Mouse (Mus musculus) liver, embryonic 12.5 days (tissue): Measurements from ENCODE around the gene Slc12a7. TPM values are rescaled to one million over a fixed set of nuclear protein-coding genes. Genes with fewer than 3 reads are reported as not detected.
"Not testable (repeated sequence)": the region's sequence is repeated elsewhere in the genome, so short reads cannot be mapped to it uniquely, and the experiment has no call there.

Source experiments
- ATAC-seq: fragments of 200-750 bp; cut with Nextera tagmentation; 2 replicates; pipeline ENCODE4 v1.8.0; 2017; ENCODE audit warnings: moderate number of reproducible peaks, mild to moderate bottlenecking, moderate library complexity
- H3K27ac ChIP-seq: fragments of 300-500 bp; sonication (generic); 2 replicates; pipeline ENCODE4 v1.5.1; 2016; ENCODE audit warnings: mild to moderate bottlenecking
- H3K27me3 ChIP-seq: fragments of 300-500 bp; sonication (generic); replicated peaks from 2 replicates; pipeline ENCODE4 v1.6.1; 2016; ENCODE audit warnings: mild to moderate bottlenecking, moderate library complexity
- H3K36me3 ChIP-seq: fragments of 300-500 bp; sonication (generic); 2 replicates; pipeline ENCODE4 v1.6.1; 2016; ENCODE audit warnings: mild to moderate bottlenecking, moderate library complexity
- H3K4me1 ChIP-seq: fragments of 300-500 bp; sonication (generic); 2 replicates; pipeline ENCODE4 v1.6.1; 2016
- H3K4me2 ChIP-seq: fragments of 300-500 bp; sonication (generic); 2 replicates; pipeline ENCODE4 v1.6.1; 2016; ENCODE audit warnings: mild to moderate bottlenecking, moderate library complexity
- H3K4me3 ChIP-seq: fragments of 300-500 bp; sonication (generic); 2 replicates; pipeline ENCODE4 v1.5.1; 2016; ENCODE audit warnings: mild to moderate bottlenecking, moderate library complexity
- H3K9ac ChIP-seq: fragments of 300-500 bp; sonication (generic); 2 replicates; pipeline ENCODE4 v1.6.1; 2016; ENCODE audit warnings: mild to moderate bottlenecking, moderate library complexity
- H3K9me3 ChIP-seq: fragments of 300-500 bp; sonication (generic); replicated peaks from 2 replicates; pipeline ENCODE4 v1.6.1; 2016; ENCODE audit warnings: mild to moderate bottlenecking, moderate library complexity
- WGBS: fragments of 180-500 bp; shearing (Covaris S2); methylation state at CpG from one replicate; pipeline ENCODE4 v1.1.7; 2016; ENCODE audit not compliant: insufficient replicate concordance; 5-methylcytosine and 5-hydroxymethylcytosine counted together
- polyA plus RNA-seq: library from polyadenylated mRNA; unstranded; fragments of >200 nt; fragmentation: Nextera tagmentation; extraction: Ambion mirVana; gene quantifications from 2 replicates; pipeline ENCODE4 v1.2.1, GENCODE M21; 2016

Slc12a7 gene
- polyA plus RNA-seq, 1 experiment from 2014 or later: 11.1 TPM

DNA sequence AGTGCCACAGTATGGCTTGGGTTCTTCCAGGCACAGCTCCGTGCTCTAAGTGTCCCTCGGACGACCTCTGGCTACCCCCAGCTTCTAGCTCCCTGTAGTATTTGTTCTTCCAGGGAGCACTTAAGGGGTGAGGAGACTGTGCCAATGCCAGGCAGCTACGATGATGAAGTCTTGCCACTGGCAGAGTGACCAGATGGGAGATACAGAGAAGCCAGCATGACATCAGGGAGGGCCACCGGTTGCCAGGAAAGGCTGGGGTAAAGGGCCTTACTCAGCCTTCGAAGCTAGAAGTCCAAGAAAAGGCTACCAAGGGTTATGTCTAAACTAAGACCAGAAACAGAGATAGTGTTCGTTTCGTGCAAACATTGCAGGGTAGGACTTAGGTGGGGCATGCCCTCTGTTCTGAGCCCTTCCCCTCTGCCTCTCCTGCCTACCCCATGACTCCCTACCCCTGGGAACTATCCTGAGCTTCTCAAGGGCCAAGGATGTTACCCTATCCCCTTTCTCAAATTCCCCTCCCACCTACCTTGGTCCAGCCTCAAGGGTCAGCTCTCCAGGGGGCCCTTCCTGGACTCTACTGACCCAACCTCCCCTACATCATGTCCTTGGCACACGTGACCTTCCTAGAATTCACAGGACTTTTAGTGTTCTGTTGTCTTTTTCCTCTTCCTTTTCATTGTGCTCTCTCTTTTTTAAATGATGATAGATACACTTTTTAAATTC, 31.6 kb upstream of the Slc12a7 start:
- Histone ChIP-seq H3K4me1 (no peaks in the 10 kb centered on the region), H3K4me3 (no peak overlapping the region), H3K36me3 (no peaks in the 10 kb centered on the region), H3K9ac (no peak overlapping the region), H3K27me3 (no peaks in the 10 kb centered on the region), H3K27ac (no peak overlapping the region), H3K9me3 (no peaks in the 10 kb centered on the region), H3K4me2 (no peak overlapping the region)
- ATAC-seq: no peak
- 67% methylated on average over 9 of the region's 9 CpGs for WGBS

DNA sequence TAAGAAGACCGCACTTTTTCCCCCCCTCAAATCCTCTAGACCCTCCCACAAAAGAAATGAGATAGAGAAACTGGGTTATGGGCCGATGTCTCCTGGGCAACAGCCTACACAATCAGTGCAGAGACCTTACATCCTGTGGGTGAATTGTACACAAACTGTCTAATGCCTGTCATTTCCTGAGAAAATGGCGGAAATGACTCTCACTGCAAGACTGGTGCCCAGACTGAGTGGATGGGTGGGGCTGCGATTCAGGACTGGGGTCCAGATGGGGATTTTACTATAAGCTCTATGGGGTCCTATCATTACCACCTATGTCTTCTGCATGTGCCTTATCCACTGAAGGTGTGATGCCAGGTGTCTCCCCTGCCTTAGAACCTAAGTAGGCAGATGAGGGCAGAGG, 30.1 kb upstream of the Slc12a7 start:
- Histone ChIP-seq H3K4me1 (no peaks in the 10 kb centered on the region), H3K4me2 (no peak overlapping the region), H3K9me3 (no peaks in the 10 kb centered on the region), H3K27ac (no peak overlapping the region), H3K9ac (no peak overlapping the region), H3K27me3 (no peaks in the 10 kb centered on the region), H3K4me3 (no peak overlapping the region), H3K36me3 (no peaks in the 10 kb centered on the region)
- ATAC-seq: no peak
- WGBS: 66% methylated on average over 4 of the region's 4 CpGs

- ATAC-seq, H3K4me3 ChIP-seq, H3K9me3 ChIP-seq, H3K4me2 ChIP-seq, H3K27ac ChIP-seq, H3K4me1 ChIP-seq, H3K9ac ChIP-seq, H3K27me3 ChIP-seq, H3K36me3 ChIP-seq: not testable (repeated sequence)
- 38% methylated on average over 4 of the region's 4 CpGs for WGBS
These were observed 29.4 kb upstream of the Slc12a7 start for GRCm38 (mm10) chr13:73703486-73703885.

DNA sequence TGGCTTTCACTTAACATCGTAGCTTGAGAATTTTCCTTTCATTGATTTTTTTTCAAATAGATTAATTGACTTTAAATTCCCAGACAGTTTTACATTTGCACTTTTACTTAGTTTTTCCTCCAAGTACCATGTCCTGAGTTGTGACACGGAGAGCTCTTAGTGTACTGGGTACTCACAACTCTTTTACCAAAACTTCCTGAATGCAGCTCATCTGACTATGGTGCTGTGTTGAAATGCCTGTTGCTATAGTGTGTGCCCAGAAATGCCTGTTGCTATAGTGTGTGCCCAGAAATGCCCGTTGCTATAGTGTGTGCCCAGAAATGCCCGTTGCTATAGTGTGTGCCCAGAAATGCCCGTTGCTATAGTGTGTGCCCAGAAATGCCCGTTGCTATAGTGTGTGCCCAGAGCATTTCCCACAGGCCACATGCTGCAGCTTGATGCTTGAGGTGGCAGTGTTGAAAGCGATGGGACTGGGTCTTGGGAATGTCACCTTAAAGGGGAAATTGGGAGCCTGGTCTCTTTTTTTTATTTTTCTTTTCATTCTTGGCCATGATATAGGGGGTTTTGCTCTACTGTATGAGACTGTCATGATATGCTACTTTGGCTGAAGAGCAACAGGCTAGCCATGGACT, 28.1 kb upstream of the Slc12a7 start, which contains the start of gene Slc6a19:
Slc6a19 (minus strand) TSS at position 172 of the 632 bp plus-strand sequence.
- 65% methylated on average over 7 of the region's 7 CpGs for WGBS
- H3K9ac ChIP-seq: no peak within 1 kb of the TSS
- H3K36me3 ChIP-seq: no peaks in the 10 kb centered on the region
- no peak within 1 kb of the TSS for H3K4me2 ChIP-seq
- H3K27me3 ChIP-seq: peaks cover under 1% of the 10 kb centered on the region; the same call in 1 of the 2 replicates
- no peak for ATAC-seq
- no peaks in the 10 kb centered on the region for H3K4me1 ChIP-seq
- no peak within 1 kb of the TSS for H3K27ac ChIP-seq
- no peak within 1 kb of the TSS for H3K4me3 ChIP-seq
- H3K9me3 ChIP-seq: no peaks in the 10 kb centered on the region

- H3K27me3 ChIP-seq: peaks cover 4% of the 10 kb centered on the region; the same call in 1 of the 2 replicates
- WGBS: 39% methylated on average over 6 of the region's 6 CpGs
- no peak overlapping the region for H3K4me2 ChIP-seq
- H3K4me1 ChIP-seq: no peaks in the 10 kb centered on the region
- H3K36me3 ChIP-seq: no peaks in the 10 kb centered on the region
- no peaks in the 10 kb centered on the region for H3K9me3 ChIP-seq
- H3K9ac ChIP-seq: no peak overlapping the region
- no peak for ATAC-seq
- no peak overlapping the region for H3K27ac ChIP-seq
- no peak overlapping the region for H3K4me3 ChIP-seq
These were observed 23.4 kb upstream of the Slc12a7 start for GRCm38 (mm10) chr13:73709491-73709890.

DNA sequence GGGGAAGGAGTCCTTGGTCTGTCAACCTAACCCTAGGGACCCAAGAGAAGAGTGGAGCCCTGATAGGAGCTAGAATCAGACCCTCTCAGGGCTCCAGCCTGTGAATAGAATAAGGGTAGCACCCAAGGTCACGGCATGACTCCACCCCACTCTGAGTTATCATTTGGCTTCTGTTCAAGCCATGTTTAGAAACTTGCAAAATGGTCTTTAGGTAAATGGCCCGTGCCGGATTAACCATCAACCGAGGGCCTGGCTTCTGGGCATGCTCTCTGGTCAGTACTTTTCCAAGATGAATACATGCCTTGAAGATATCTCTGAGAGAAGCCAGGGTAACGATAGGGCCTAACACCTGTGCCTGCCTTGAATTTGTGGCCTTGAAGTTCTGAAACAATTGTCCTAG, 21.7 kb upstream of the Slc12a7 start:
- Histone ChIP-seq H3K9me3 (no peaks in the 10 kb centered on the region), H3K4me2 (no peak overlapping the region), H3K27me3 (peaks cover 4% of the 10 kb centered on the region; the same call in 1 of the 2 replicates), H3K4me1 (no peaks in the 10 kb centered on the region), H3K4me3 (no peak overlapping the region), H3K27ac (no peak overlapping the region), H3K36me3 (no peaks in the 10 kb centered on the region), H3K9ac (no peak overlapping the region)
- no peak for ATAC-seq
- 76% methylated on average over 5 of the region's 5 CpGs for WGBS

- H3K9me3 ChIP-seq: no peaks in the 10 kb centered on the region
- no peak overlapping the region for H3K27ac ChIP-seq
- ATAC-seq: no peak
- no peak overlapping the region for H3K9ac ChIP-seq
- no peak overlapping the region for H3K4me3 ChIP-seq
- H3K36me3 ChIP-seq: no peaks in the 10 kb centered on the region
- 69% methylated on average over 5 of the region's 5 CpGs for WGBS
- no peaks in the 10 kb centered on the region for H3K4me1 ChIP-seq
- H3K4me2 ChIP-seq: no peak overlapping the region
- peaks cover 4% of the 10 kb centered on the region; the same call in 1 of the 2 replicates for H3K27me3 ChIP-seq
These were observed 21.1 kb upstream of the Slc12a7 start for GRCm38 (mm10) chr13:73711803-73712202.

- Histone ChIP-seq H3K27ac (no peak overlapping the region), H3K27me3 (peaks cover 4% of the 10 kb centered on the region; the same call in 1 of the 2 replicates), H3K4me1 (no peaks in the 10 kb centered on the region), H3K4me2 (no peak overlapping the region), H3K9me3 (no peaks in the 10 kb centered on the region), H3K9ac (no peak overlapping the region), H3K36me3 (no peaks in the 10 kb centered on the region), H3K4me3 (no peak overlapping the region)
- 59% methylated on average over 3 of the region's 3 CpGs for WGBS
- ATAC-seq: no peak
These were observed 20.7 kb upstream of the Slc12a7 start for GRCm38 (mm10) chr13:73712228-73712627.

DNA sequence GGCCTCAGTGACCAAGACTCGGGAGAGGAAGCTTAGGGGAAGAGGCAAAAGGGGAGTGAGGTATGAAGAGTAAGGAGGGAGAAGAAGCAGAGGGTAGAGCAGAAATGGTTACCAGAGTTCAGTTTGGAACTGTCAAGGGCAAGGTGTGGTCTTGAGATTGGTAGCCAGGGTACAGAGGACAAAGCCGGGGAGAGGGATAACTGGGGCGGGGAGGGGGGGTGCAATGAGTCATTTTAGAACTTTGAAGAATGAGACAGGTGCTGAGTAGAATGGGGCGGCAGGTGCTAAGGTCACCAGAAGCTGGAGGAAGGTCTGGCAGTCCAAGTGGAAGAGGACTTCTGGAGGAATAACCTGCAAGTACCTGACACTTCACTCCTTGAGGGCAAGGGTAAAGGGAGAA, 19.7 kb upstream of the Slc12a7 start:
- Histone ChIP-seq H3K9ac (no peak overlapping the region; the same call in 1 of the 2 replicates), H3K4me2 (no peak overlapping the region), H3K27me3 (peaks cover 4% of the 10 kb centered on the region; the same call in 1 of the 2 replicates), H3K9me3 (no peaks in the 10 kb centered on the region), H3K4me3 (no peak overlapping the region), H3K36me3 (no peaks in the 10 kb centered on the region), H3K4me1 (no peaks in the 10 kb centered on the region), H3K27ac (no peak overlapping the region)
- 34% methylated on average over 4 of the region's 4 CpGs for WGBS
- no peak for ATAC-seq

DNA sequence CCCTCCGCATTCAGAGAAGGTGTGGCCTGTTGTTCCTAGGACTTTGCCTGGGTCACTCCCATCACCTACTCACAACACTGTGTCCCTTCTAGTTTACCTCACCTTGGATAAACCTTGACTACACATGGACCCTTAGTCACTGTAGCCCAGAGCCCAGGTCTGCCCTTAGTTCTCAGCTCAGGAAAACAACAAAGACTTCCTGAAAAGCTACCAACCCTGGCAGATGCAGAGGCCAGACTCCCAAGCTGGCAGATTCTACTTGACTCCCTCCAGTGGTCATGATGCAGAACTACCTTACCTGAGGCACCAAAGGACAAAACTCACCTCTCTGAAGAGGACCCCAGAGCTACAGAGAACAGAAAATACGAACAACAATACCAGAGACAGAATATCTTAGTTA, 18.9 kb upstream of the Slc12a7 start:
- 37% methylated on average over 2 of the region's 2 CpGs for whole genome bisulfite sequencing
- H3K9ac ChIP-seq: no peak overlapping the region
- no peak overlapping the region for H3K4me2 ChIP-seq
- H3K9me3 ChIP-seq: no peaks in the 10 kb centered on the region
- H3K4me1 ChIP-seq: no peaks in the 10 kb centered on the region
- H3K27me3 ChIP-seq: peaks cover 4% of the 10 kb centered on the region; the same call in 1 of the 2 replicates
- H3K27ac ChIP-seq: no peak overlapping the region
- ATAC-seq: no peak
- H3K4me3 ChIP-seq: no peak overlapping the region
- H3K36me3 ChIP-seq: no peaks in the 10 kb centered on the region

- Histone ChIP-seq H3K27me3 (no peaks in the 10 kb centered on the region; the same call in 1 of the 2 replicates), H3K4me2 (no peak overlapping the region), H3K4me3 (no peak overlapping the region), H3K36me3 (no peaks in the 10 kb centered on the region), H3K4me1 (no peaks in the 10 kb centered on the region), H3K9me3 (no peaks in the 10 kb centered on the region), H3K9ac (no peak overlapping the region), H3K27ac (no peak overlapping the region)
- WGBS: 1% methylated on average over 2 of the region's 2 CpGs
- no peak for ATAC-seq
These were observed 14.7 kb upstream of the Slc12a7 start for GRCm38 (mm10) chr13:73718225-73718624.

GRCm38 (mm10) chr13:73720241-73720640, 12.7 kb upstream of the Slc12a7 start:
- ATAC-seq: no peak
- Histone ChIP-seq H3K9me3 (no peaks in the 10 kb centered on the region), H3K9ac (no peak overlapping the region), H3K4me3 (no peak overlapping the region), H3K4me1 (no peaks in the 10 kb centered on the region), H3K4me2 (no peak overlapping the region), H3K27ac (no peak overlapping the region), H3K36me3 (no peaks in the 10 kb centered on the region), H3K27me3 (no peaks in the 10 kb centered on the region; the same call in 1 of the 2 replicates)
- 67% methylated on average over 4 of the region's 4 CpGs for WGBS
